Mouse (Mus musculus) right cerebral cortex, adult 2 months (tissue): ENCODE measurements around the gene Pgam2.

Source experiments
- DNase-seq, 2 experiments: peaks; one replicate each; pipeline ENCODE4 v3.0.0; 2021 to 2022; ENCODE audit warnings: low spot score in 2 of 2

Pgam2 gene

DNA sequence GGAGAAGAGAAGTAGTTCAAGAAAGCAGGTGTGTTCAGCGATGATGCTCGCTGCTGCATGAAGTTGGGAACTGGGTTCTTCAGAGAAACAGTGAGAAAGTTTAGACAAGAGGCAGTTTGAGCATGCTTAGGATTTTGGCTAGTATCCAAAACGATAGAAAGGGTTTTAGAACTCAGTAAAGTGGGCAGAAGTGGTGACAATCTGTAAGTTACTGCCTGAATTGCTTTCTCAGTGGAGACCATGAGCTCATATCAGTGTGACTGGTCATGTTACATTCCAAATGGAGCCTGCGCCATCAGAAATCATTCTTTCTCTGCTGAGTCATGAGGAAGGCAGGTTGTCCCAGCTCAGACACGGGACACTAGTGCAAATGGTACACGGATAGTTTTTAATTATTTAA is 37.5 kb downstream of the Pgam2 start:
- DNase-seq: no peak

DNA sequence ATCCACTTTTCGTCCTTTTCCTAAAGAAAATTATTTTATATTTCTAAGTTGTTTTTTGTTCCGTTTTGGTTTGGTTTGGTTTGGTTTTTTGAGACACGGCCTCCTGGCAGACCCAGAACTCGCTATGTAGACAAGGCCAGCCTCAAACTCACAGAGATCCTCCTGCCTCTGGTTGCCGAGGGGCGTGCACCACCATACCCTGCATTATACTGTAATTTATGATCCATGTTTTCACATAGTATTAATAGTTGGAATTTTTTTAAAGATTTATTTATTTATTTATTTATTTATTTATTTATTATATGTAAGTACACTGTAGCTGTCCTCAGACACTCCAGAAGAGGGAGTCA is 40.9 kb downstream of the Pgam2 start:
- DNase-seq: no peak

DNA sequence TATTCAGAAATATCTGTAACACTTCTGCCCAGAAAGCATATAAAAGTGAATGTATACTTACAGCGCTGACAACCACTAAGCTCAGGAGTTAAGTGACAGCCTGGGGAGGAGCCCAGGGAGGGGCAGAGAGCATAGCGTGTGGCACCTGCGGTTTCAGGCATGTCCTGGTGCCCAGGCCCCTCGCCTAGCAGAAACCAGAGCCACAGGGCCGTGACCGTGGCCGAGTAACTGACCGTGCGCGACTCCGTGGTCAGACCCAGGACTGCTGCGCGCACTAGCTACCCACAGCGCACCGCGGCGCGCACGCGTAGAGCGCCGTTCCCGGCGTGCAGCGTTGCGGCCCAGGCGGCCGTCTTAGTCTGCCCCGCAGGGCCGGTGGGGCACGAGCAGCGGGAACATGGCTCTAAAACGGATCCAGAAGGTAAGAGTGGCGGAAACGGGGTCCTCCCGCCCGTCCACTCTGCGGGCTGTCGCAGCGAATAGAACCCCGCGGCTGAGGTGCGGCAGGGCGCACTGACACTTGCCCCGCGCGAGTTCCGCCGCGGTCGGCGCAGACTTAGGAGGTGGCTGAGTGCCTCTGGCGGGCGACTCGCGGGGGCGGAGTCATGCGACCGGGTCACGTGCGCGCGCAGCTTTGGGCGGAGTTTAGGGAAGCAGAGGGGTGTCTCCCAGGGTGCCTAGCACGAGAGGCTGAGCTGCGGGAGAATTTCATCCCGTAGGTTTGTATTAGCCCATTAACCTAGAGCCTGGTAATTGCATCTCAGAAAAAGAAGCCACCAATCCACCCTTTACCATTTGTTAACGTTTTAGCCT is 41.5 kb downstream of the Pgam2 start, which contains the start of gene Urgcp:
Gene Urgcp, minus strand, starts transcription at position 557 of the 813 bp plus-strand sequence.
- DNase-seq: peak; percentile 90

DNA sequence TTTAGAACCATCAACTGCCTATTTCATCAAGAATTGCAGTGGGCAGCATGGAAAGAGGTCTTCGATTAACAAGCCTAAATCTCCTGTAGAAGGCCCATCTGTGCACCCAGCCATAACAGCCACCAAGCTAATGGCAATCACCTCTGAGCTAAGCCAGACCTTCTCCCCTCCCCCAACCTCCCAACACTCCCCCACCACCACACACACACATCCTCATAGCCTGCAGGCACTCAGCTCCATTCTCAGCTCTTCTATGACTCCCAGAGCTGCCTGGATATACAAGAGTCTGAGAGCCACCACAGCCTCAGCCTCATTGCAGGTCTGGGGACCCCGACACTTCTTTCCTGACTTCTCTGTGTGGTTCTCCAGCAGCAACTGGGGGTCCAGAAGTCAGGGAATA is 49.8 kb downstream of the Pgam2 start:
- DNase-seq: no peak
